Mouse (Mus musculus) right cerebral cortex, postnatal 4 days (tissue): Measurements from ENCODE around the gene Runx2.

ENCODE experiments used
- DNase-seq: peaks from one replicate; pipeline ENCODE4 v3.0.0-alpha.2; 2022

Gene Runx2

GRCm38 (mm10) chr17:44520122-44521075, 294.2 kb downstream of the Runx2 start:
- peak; percentile 41 for DNase-seq

- no peak for DNase-seq
Observed at GRCm38 (mm10) chr17:44519356-44519755, 295.2 kb downstream of the Runx2 start.

GRCm38 (mm10) chr17:44518156-44518555, 296.4 kb downstream of the Runx2 start:
- no peak for DNase-seq

- DNase-seq, result no peak
Observed at GRCm38 (mm10) chr17:44508198-44508715, 306.3 kb downstream of the Runx2 start.

GRCm38 (mm10) chr17:44507741-44508140, 306.9 kb downstream of the Runx2 start:
- no peak for DNase-seq

- DNase-seq, result no peak
Observed at GRCm38 (mm10) chr17:44506524-44506923, 308.1 kb downstream of the Runx2 start.

- no peak for DNase-seq
Observed at GRCm38 (mm10) chr17:44504794-44505317, 309.7 kb downstream of the Runx2 start.

- no peak for DNase-seq
Observed at GRCm38 (mm10) chr17:44502176-44502575, 312.4 kb downstream of the Runx2 start.

- DNase-seq, result no peak
Observed at GRCm38 (mm10) chr17:44500306-44500899, 314.2 kb downstream of the Runx2 start.

- DNase-seq, result no peak
Observed at GRCm38 (mm10) chr17:44490164-44490794, 324.3 kb downstream of the Runx2 start.

- DNase-seq, result no peak
Observed at GRCm38 (mm10) chr17:44489346-44489745, 325.3 kb downstream of the Runx2 start.

GRCm38 (mm10) chr17:44487514-44488244, 326.9 kb downstream of the Runx2 start:
- no peak for DNase-seq

- no peak for DNase-seq
Observed at GRCm38 (mm10) chr17:44485337-44485736, 329.3 kb downstream of the Runx2 start.

- no peak for DNase-seq
Observed at GRCm38 (mm10) chr17:44479918-44480317, 334.7 kb downstream of the Runx2 start.

GRCm38 (mm10) chr17:44479491-44479890, 335.1 kb downstream of the Runx2 start:
- DNase-seq, result no peak

GRCm38 (mm10) chr17:44475910-44476309, 338.7 kb downstream of the Runx2 start:
- DNase-seq, result no peak

GRCm38 (mm10) chr17:44474280-44474679, 340.3 kb downstream of the Runx2 start:
- DNase-seq, result no peak

- no peak for DNase-seq
Observed at GRCm38 (mm10) chr17:44472695-44473094, 341.9 kb downstream of the Runx2 start.

- DNase-seq, result no peak
Observed at GRCm38 (mm10) chr17:44463679-44464078, 350.9 kb downstream of the Runx2 start.

- DNase-seq, result no peak
Observed at GRCm38 (mm10) chr17:44460156-44460555, 354.4 kb downstream of the Runx2 start.

GRCm38 (mm10) chr17:44459029-44459428, 355.6 kb downstream of the Runx2 start:
- no peak for DNase-seq

GRCm38 (mm10) chr17:44456696-44457095, 357.9 kb downstream of the Runx2 start:
- DNase-seq, result no peak
